Mouse (Mus musculus) MEL (cell line): Measurements from ENCODE around the gene 4930568D16Rik. TPM values are rescaled to one million over a fixed set of nuclear protein-coding genes. Genes with fewer than 3 reads are reported as not detected.

Experiments
- DNase-seq: peaks from one replicate; pipeline ENCODE4 v3.0.0; 2011; ENCODE audit warnings: low read depth, low spot score
- H3K27ac ChIP-seq: 2 replicates; pipeline ENCODE4 v1.5.1; 2012; ENCODE audit warnings: low read depth, mild to moderate bottlenecking, control low read depth, low read length, moderate library complexity; ENCODE audit not compliant: control insufficient read depth
- H3K27me3 ChIP-seq, 2 experiments: fragments of 150-350 bp in 1 of 2; sonication (generic) in 1 of 2; 2 replicates each; pipeline ENCODE4 v1.6.1; 2012; ENCODE audit warnings: low read length in 2 of 2, mild to moderate bottlenecking in 2 of 2, improper control_type of control experiment in 1 of 2, moderate library complexity in 1 of 2; ENCODE audit not compliant: insufficient read depth in 2 of 2, control insufficient read depth in 1 of 2
- H3K36me3 ChIP-seq, 2 experiments: 2 replicates each; pipeline ENCODE4 v1.6.1; 2012 to 2014; ENCODE audit warnings: low read length in 2 of 2, improper control_type of control experiment in 1 of 2, inconsistent platforms in 1 of 2, mild to moderate bottlenecking in 1 of 2; ENCODE audit not compliant: insufficient read depth in 2 of 2, control insufficient read depth in 1 of 2
- H3K4me1 ChIP-seq, 2 experiments: fragments of 150-350 bp in 1 of 2; sonication (generic) in 1 of 2; 2 replicates each; pipeline ENCODE4 v1.6.1; 2012; ENCODE audit warnings: low read length in 2 of 2, improper control_type of control experiment in 1 of 2, mild to moderate bottlenecking in 1 of 2; ENCODE audit not compliant: insufficient read depth in 2 of 2, control insufficient read depth in 1 of 2
- H3K4me3 ChIP-seq, 2 experiments: fragments of 150-350 bp in 1 of 2; sonication (generic) in 1 of 2; 2 replicates each; pipeline ENCODE4 v1.5.1; 2012; ENCODE audit warnings: low read depth in 2 of 2, low read length in 2 of 2, mild to moderate bottlenecking in 2 of 2, moderate library complexity in 2 of 2, control low read depth in 1 of 2, improper control_type of control experiment in 1 of 2; ENCODE audit not compliant: control insufficient read depth in 1 of 2, insufficient read depth in 1 of 2
- H3K79me2 ChIP-seq: 2 replicates; pipeline ENCODE4 v1.6.1; 2012; ENCODE audit warnings: mild to moderate bottlenecking, low read length, moderate library complexity; ENCODE audit not compliant: control insufficient read depth, poor library complexity, insufficient read depth
- H3K9ac ChIP-seq: 2 replicates; pipeline ENCODE4 v1.6.1; 2012; ENCODE audit warnings: low read depth, mild to moderate bottlenecking, control low read depth, low read length, moderate library complexity; ENCODE audit not compliant: control insufficient read depth, poor library complexity, severe bottlenecking
- H3K9me3 ChIP-seq: fragments of 150-350 bp; sonication (generic); replicated peaks from 2 replicates; pipeline ENCODE4 v1.6.1; 2012; ENCODE audit warnings: mild to moderate bottlenecking, low read length, improper control_type of control experiment, moderate library complexity; ENCODE audit not compliant: insufficient read depth
- BHLHE40 ChIP-seq: IDR thresholded peaks from 2 replicates; pipeline ENCODE4 v1.6.1; 2012; ENCODE audit warnings: low read depth, mild to moderate bottlenecking, inconsistent platforms, low read length, improper control_type of control experiment, borderline replicate concordance
- CHD1 ChIP-seq: IDR thresholded peaks from 2 replicates; pipeline ENCODE4 v1.6.1; 2012; ENCODE audit warnings: low read depth, mild to moderate bottlenecking, inconsistent platforms, low read length, improper control_type of control experiment
- EP300 ChIP-seq, 2 experiments: IDR thresholded peaks; 2 replicates each; pipeline ENCODE4 v1.6.1; 2011; ENCODE audit warnings: improper control_type of control experiment in 2 of 2, low read length in 2 of 2, low read depth in 1 of 2, mild to moderate bottlenecking in 1 of 2
- ETS1 ChIP-seq: IDR thresholded peaks from 2 replicates; pipeline ENCODE4 v1.6.1; 2012; ENCODE audit warnings: low read depth, mild to moderate bottlenecking, inconsistent platforms, low read length, improper control_type of control experiment, moderate library complexity
- HCFC1 ChIP-seq: IDR thresholded peaks from 2 replicates; pipeline ENCODE4 v1.6.1; 2012; ENCODE audit warnings: low read depth, mild to moderate bottlenecking, inconsistent platforms, low read length, improper control_type of control experiment, moderate library complexity
- JUND ChIP-seq: IDR thresholded peaks from 2 replicates; pipeline ENCODE4 v1.6.1; 2011; ENCODE audit warnings: low read depth, mild to moderate bottlenecking, improper control_type of control experiment, low read length
- MYC ChIP-seq: IDR thresholded peaks from 2 replicates; pipeline ENCODE4 v1.6.1; 2011; ENCODE audit warnings: low read depth, mild to moderate bottlenecking, low read length, improper control_type of control experiment, moderate library complexity
- NELFE ChIP-seq: IDR thresholded peaks from 2 replicates; pipeline ENCODE4 v1.6.1; 2011; ENCODE audit warnings: low read depth, low read length, improper control_type of control experiment
- POLR2AphosphoS2 ChIP-seq: IDR thresholded peaks from 2 replicates; pipeline ENCODE4 v1.6.1; 2011; ENCODE audit warnings: low read length, improper control_type of control experiment
- SMC3 ChIP-seq: IDR thresholded peaks from 2 replicates; pipeline ENCODE4 v1.6.1; 2011; ENCODE audit warnings: low read depth, low read length, improper control_type of control experiment
- TAL1 ChIP-seq: IDR thresholded peaks from 2 replicates; pipeline ENCODE4 v1.6.1; 2012; ENCODE audit warnings: mild to moderate bottlenecking, inconsistent platforms, low read length, moderate library complexity, mixed read lengths
- TCF12 ChIP-seq: IDR thresholded peaks from 2 replicates; pipeline ENCODE4 v1.6.1; 2014; ENCODE audit warnings: low read depth, mild to moderate bottlenecking, inconsistent platforms, low read length, improper control_type of control experiment, moderate library complexity
- UBTF ChIP-seq: IDR thresholded peaks from 2 replicates; pipeline ENCODE4 v1.6.1; 2012; ENCODE audit warnings: low read depth, mild to moderate bottlenecking, inconsistent platforms, low read length, improper control_type of control experiment, moderate library complexity, borderline replicate concordance; ENCODE audit not compliant: insufficient read depth
- USF1 ChIP-seq: IDR thresholded peaks from 2 replicates; pipeline ENCODE4 v1.6.1; 2014; ENCODE audit warnings: low read depth, mild to moderate bottlenecking, inconsistent platforms, low read length, improper control_type of control experiment, moderate library complexity
- ZC3H11A ChIP-seq: IDR thresholded peaks from 2 replicates; pipeline ENCODE4 v1.6.1; 2012; ENCODE audit warnings: low read depth, mild to moderate bottlenecking, inconsistent platforms, low read length, improper control_type of control experiment
- polyA plus RNA-seq, 2 experiments: library from polyadenylated mRNA; stranded (reverse) in 1 of 2; unstranded in 1 of 2; fragments of >175 nt in 1 of 2; fragments of >200 nt in 1 of 2; gene quantifications; 2 replicates each; pipeline versions ENCODE4 v1.2.1 to v1.2.4; 2012; ENCODE audit warnings: low replicate concordance in 2 of 2, low read depth in 1 of 2; ENCODE audit not compliant: insufficient read length in 2 of 2, insufficient read depth in 1 of 2, missing spikeins in 1 of 2
- total RNA-seq: library from RNA; depleted of rRNA; stranded (reverse); fragments of 300-350 nt; gene quantifications from 2 replicates; pipeline ENCODE4 v1.2.3, GENCODE M21; 2012

Gene 4930568D16Rik
- total and polyA plus RNA-seq, 3 experiments: not detected

DNA sequence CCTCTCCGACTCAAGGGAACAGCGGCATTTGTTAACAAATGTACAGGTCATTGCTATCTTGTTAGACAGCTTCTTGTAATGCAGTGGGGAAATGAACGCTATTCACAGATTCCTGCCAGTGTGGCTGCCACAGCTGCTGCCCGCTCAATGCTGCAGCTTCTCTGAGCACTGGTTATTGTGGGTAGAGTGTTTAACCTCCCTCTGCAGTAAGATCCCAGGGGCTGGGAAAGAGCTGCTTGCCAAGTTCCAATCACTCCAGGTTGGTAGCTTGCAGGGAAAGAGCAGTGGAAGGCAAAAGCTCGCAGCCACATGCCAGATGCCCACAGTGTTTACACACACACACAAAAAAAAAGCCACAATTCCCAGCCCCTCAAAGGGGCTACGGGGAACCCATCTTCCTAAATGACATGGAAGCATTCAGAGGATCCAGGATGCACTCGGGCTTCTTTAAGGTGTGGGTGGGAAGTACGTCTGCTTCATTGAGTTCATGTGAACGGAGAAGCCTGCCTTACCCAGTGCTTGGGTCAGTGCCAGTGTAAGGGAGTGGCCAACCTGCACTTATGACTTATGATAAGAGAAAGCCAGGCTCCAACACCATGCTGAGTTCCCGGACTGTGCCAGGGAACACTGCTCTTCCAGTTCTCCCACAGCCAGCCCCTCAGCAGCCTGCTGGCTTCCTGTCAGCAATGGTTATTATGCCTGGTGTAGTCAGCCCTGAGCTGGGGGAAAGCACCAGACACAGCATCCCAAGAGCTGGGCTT lies 44.9 kb downstream of the 4930568D16Rik start:
- DNase-seq: peak; percentile 52
- Histone ChIP-seq H3K79me2 (no peaks in the 10 kb centered on the region), H3K4me1 (peaks cover 3 to 22% of the 10 kb centered on the region in 2 experiments), H3K9me3 (no peaks in the 10 kb centered on the region), H3K27me3 (no peaks in the 10 kb centered on the region), H3K27ac (no peak overlapping the region), H3K36me3 (peaks cover 5 to 20% of the 10 kb centered on the region in 2 experiments), H3K9ac (no peak overlapping the region), H3K4me3 (no peak overlapping the region)
- TF ChIP-seq EP300 (IDR thresholded peaks at IDR 0.05; ENCODE audit: low read depth in 1 of 2, low read length in 2 of 2) (peak in 1 of 2 experiments; percentile 10; a peak in 1 of 4 replicates), BHLHE40 (no peak), UBTF (no peak), CHD1 (no peak), TAL1 (0 out of 2 replicates have a peak, but pooled peaks have one; percentile 8), HCFC1 (no peak), JUND (no peak), ETS1 (no peak)

DNA sequence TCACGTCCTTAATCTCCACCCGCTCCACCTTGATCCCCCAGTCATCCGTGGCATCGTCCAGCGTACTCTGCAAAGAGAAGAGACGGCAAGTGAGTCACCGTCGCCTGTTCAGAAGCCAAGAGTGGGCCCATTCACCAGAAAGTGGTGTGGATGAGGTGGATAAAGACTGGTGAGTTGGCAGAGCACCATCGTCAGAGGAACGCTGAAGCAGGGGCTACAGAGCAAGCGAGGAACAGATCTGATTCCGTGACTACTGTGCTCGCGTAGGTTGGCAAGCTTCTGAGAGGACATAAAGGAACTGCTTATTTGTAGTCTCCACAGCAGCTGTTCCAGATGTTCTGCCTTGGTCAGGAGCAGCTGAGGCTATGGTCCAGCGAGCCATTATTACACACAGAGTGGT lies 47.1 kb downstream of the 4930568D16Rik start:
- no peaks in the 10 kb centered on the region for H3K79me2 ChIP-seq
- H3K36me3 ChIP-seq: peaks cover 5 to 9% of the 10 kb centered on the region in 2 experiments
- DNase-seq: no peak
- no peak overlapping the region for H3K9ac ChIP-seq
- peaks cover 0 to 12% of the 10 kb centered on the region in 2 experiments; a peak in 3 of 4 replicates for H3K4me1 ChIP-seq
- no peaks in the 10 kb centered on the region for H3K27me3 ChIP-seq
- no peak overlapping the region for H3K27ac ChIP-seq
- TF ChIP-seq POLR2AphosphoS2 (no peak), ZC3H11A (no peak), UBTF (no peak), SMC3 (no peak), MYC (no peak), TCF12 (no peak), JUND (no peak), ETS1 (no peak), NELFE (no peak), USF1 (no peak)
- H3K4me3 ChIP-seq: no peak overlapping the region
- no peaks in the 10 kb centered on the region for H3K9me3 ChIP-seq
